Mouse (Mus musculus): ENCODE results near the gene H2-T23.
"Not testable (repeated sequence)": the region's sequence is repeated elsewhere in the genome, so short reads cannot be mapped to it uniquely, and the experiment has no call there.

DNA sequence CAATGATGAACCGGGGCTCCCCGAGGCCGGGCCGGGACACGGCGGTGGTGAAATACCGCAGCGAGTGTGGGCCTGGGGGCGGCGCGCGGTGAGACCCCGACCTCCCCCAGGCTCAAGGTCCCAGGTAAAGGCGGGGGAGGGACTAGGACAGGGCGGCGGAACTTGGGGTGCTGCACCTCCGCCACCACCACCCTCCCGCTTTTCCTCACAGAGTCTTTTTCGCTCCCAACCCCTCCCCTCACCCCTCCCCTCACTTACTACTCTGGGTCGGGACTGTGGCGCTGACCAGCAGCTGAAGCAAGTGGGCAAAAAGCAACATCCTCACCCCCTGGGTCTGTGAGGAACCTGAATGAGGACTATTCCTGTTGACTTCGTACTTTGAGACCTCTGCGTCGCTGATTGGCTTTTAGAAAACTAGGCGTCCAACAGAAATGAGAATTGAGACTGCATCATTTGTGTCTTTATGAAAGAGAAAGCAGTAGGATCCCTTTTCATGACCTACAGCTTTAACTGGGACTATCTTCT, at the start of gene H2-T23:
- TF ChIP-seq TAL1, GATA1 (IDR thresholded peaks at IDR 0.05; ENCODE audit: low read length): not testable (repeated sequence)
